Mouse (Mus musculus) induced T-regulatory cell, adult 2 months (primary cell): ENCODE results near the gene Hspb9.
A peak's percentile ranks its signal among the peaks of the same experiment; 100 is the strongest.

ENCODE experiments used
- DNase-seq: peaks from one replicate; pipeline ENCODE4 v3.0.0-alpha.2; 2012; ENCODE audit warnings: low read depth

The Hspb9 gene

GRCm38 (mm10) chr11:100759611-100760233 is 46.1 kb downstream of the Hspb9 start, which contains the start of gene Kcnh4:
Gene Kcnh4, minus strand, starts transcription at chr11:100759942.
- peak; percentile 94 for DNase-seq

- DNase-seq, result peak; percentile 91
These were observed 47.9 kb downstream of the Hspb9 start for GRCm38 (mm10) chr11:100761547-100762045.

GRCm38 (mm10) chr11:100762831-100763230 is 49.2 kb downstream of the Hspb9 start, which contains the start of gene Hcrt:
Gene Hcrt, minus strand, starts transcription at chr11:100762931.
- no peak for DNase-seq
